Mouse (Mus musculus): ENCODE measurements at regions not wholly inside any gene's neighbourhood (a gene's known extent, or its start where the extent isn't known, plus 50 kb on each side); places are given as distances from the start of the nearest gene placed in this dataset.

GRCm38 (mm10) chr15:63671081-63671480, 173.9 kb downstream of the Gsdmc2 start:
- TF ChIP-seq CTCF (IDR thresholded peaks at IDR 0.05; ENCODE audit: extremely low read depth, insufficient read length, insufficient replicate concordance, low read depth, low read length): no peak
- no peak for TF ChIP-seq POLR2A (IDR thresholded peaks at IDR 0.05; ENCODE audit: low read depth, low read length)

Measured in small intestine, adult 2 months (tissue).